Mouse (Mus musculus) gastrocnemius, postnatal 14 days (tissue): ENCODE data around the gene Tgfbr3. TPM values are rescaled to one million over a fixed set of nuclear protein-coding genes. Genes with fewer than 3 reads are reported as not detected.

ENCODE experiments used
- DNase-seq: peaks from one replicate; pipeline ENCODE4 v3.0.0; 2021; ENCODE audit warnings: mixed read lengths
- intact Hi-C: fragments of 180-260 bp; cut with DNase I; formaldehyde crosslinking; loops from one replicate; pipeline ENCODE4 v1.15.1; 2025; ENCODE audit warnings: low total_unique reads
- total RNA-seq, 2 experiments: library from RNA; stranded (reverse); gene quantifications; 2 replicates each; pipeline ENCODE4 v1.2.3; 2021

Gene Tgfbr3
- total RNA-seq, 2 experiments from 2014 or later: 31.6 to 32.7 TPM

GRCm38 (mm10) chr5:107183537-107183936 is 105.9 kb downstream of the Tgfbr3 start:
- intact Hi-C loops: no loop called here
- no peak for DNase-seq

- DNase-seq: no peak
- intact Hi-C loops: no loop called here
Observed at GRCm38 (mm10) chr5:107182721-107183120, 106.7 kb downstream of the Tgfbr3 start.

GRCm38 (mm10) chr5:107181820-107182219 is 107.6 kb downstream of the Tgfbr3 start:
- no peak for DNase-seq
- intact Hi-C loops: no loop called here

- DNase-seq: no peak
- intact Hi-C loops: no loop called here
Observed at GRCm38 (mm10) chr5:107179194-107179593, 110.2 kb downstream of the Tgfbr3 start.

- no peak for DNase-seq
- intact Hi-C loops: no loop called here
Observed at GRCm38 (mm10) chr5:107177791-107178190, 111.6 kb downstream of the Tgfbr3 start.

- DNase-seq: no peak
- intact Hi-C loops: no loop called here
Observed at GRCm38 (mm10) chr5:107177248-107177647, 112.2 kb downstream of the Tgfbr3 start.

GRCm38 (mm10) chr5:107176796-107177195 is 112.6 kb downstream of the Tgfbr3 start:
- intact Hi-C loops: no loop called here
- DNase-seq: peak; percentile 17

- intact Hi-C loops: no loop called here
- no peak for DNase-seq
Observed at GRCm38 (mm10) chr5:107176196-107176595, 113.2 kb downstream of the Tgfbr3 start.

- DNase-seq: no peak
- intact Hi-C loops: no loop called here
Observed at GRCm38 (mm10) chr5:107174188-107174587, 115.2 kb downstream of the Tgfbr3 start.

- intact Hi-C loops: no loop called here
Observed at GRCm38 (mm10) chr5:107173483-107173882, 115.9 kb downstream of the Tgfbr3 start.

GRCm38 (mm10) chr5:107171861-107172260 is 117.6 kb downstream of the Tgfbr3 start:
- intact Hi-C loops: no loop called here
- DNase-seq: no peak

More at GRCm38 (mm10) chr5:107173483-107173882, 115.9 kb downstream of the Tgfbr3 start:
- no peak for DNase-seq

- intact Hi-C loops: no loop called here
- no peak for DNase-seq
Observed at GRCm38 (mm10) chr5:107169796-107170195, 119.6 kb downstream of the Tgfbr3 start.

GRCm38 (mm10) chr5:107167872-107168300 is 121.5 kb downstream of the Tgfbr3 start:
- peak; percentile 86 for DNase-seq
- intact Hi-C loops: no loop called here

- intact Hi-C loops: no loop called here
- no peak for DNase-seq
Observed at GRCm38 (mm10) chr5:107167373-107167772, 122.1 kb downstream of the Tgfbr3 start.

GRCm38 (mm10) chr5:107166659-107167370 is 122.6 kb downstream of the Tgfbr3 start:
- intact Hi-C loops: no loop called here
- DNase-seq: no peak

- intact Hi-C loops: no loop called here
- DNase-seq: no peak
Observed at GRCm38 (mm10) chr5:107165734-107166133, 123.7 kb downstream of the Tgfbr3 start.

GRCm38 (mm10) chr5:107165271-107165670 is 124.2 kb downstream of the Tgfbr3 start:
- intact Hi-C loops: no loop called here
- no peak for DNase-seq

GRCm38 (mm10) chr5:107164856-107165255 is 124.6 kb downstream of the Tgfbr3 start:
- DNase-seq: no peak
- intact Hi-C loops: no loop called here

- intact Hi-C loops: no loop called here
Observed at GRCm38 (mm10) chr5:107164146-107164545, 125.3 kb downstream of the Tgfbr3 start.

GRCm38 (mm10) chr5:107163336-107163735 is 126.1 kb downstream of the Tgfbr3 start:
- no peak for DNase-seq
- intact Hi-C loops: no loop called here

More at GRCm38 (mm10) chr5:107164146-107164545, 125.3 kb downstream of the Tgfbr3 start:
- DNase-seq: no peak

GRCm38 (mm10) chr5:107162812-107163211 is 126.6 kb downstream of the Tgfbr3 start:
- intact Hi-C loops: no loop called here
- DNase-seq: no peak
